Mouse (Mus musculus): ENCODE measurements around the gene Nol12. TPM values are rescaled to one million over a fixed set of nuclear protein-coding genes. Genes with fewer than 3 reads are reported as not detected.

The Nol12 gene
- polyA plus RNA-seq, 1 experiment from 2014 or later = 45.9 TPM

GRCm38 (mm10) chr15:78986536-78987220 lies 51.9 kb downstream of the Nol12 start:
- peaks cover 28% of the 10 kb centered on the region for H3K4me1 ChIP-seq (ENCODE audit: control insufficient read depth, insufficient read depth, low read length)
- no peak overlapping the region for H3K4me2 ChIP-seq (replicated peaks; ENCODE audit: low read depth, low read length)
- ATAC-seq (ENCODE audit: insufficient number of reproducible peaks, insufficient read depth, low FRiP score, low read depth) = no peak
- H3K27me3 ChIP-seq (ENCODE audit: control insufficient read depth, insufficient read depth, low read length) = no peaks in the 10 kb centered on the region
- no peak overlapping the region for H3K27ac ChIP-seq (ENCODE audit: low read length)
- 50% methylated on average over 11 of the region's 11 CpGs for WGBS
- no peak overlapping the region for H3K4me3 ChIP-seq (ENCODE audit: low read depth, low read length)
- H3K9ac ChIP-seq (replicated peaks; ENCODE audit: low read depth, low read length) = no peak overlapping the region
- peaks cover 28% of the 10 kb centered on the region for H3K36me3 ChIP-seq (ENCODE audit: control insufficient read depth, insufficient read depth, low read length)
- H3K9me3 ChIP-seq (ENCODE audit: control insufficient read depth, low read depth, low read length) = no peaks in the 10 kb centered on the region

DNA sequence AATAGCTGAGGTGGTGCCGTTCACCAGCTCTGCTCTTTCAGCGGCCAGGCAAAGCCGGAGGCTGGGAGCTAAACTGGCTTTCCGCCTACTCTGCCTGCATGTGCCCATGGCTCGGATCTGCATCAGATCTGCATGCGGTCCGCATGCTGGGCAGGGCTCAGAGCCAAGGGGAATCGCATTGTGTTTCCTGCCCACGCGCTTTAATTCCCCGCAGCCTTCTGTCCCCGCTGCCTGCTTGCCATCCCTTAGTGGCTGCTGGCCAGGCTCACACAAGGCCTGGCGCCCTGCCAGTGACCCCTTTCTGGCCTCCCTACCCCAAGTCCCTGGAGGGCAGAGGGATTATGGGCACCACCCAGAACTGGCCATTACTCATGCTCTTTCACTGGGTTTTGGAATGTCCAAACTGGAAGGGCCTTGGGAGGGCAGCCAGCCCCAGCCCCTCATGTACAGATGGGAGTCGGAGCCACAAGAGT lies 53.8 kb downstream of the Nol12 start:
- H3K4me2 ChIP-seq (replicated peaks; ENCODE audit: low read depth, low read length) = no peak overlapping the region
- H3K4me1 ChIP-seq (ENCODE audit: control insufficient read depth, insufficient read depth, low read length) = peaks cover 23% of the 10 kb centered on the region
- H3K36me3 ChIP-seq (ENCODE audit: control insufficient read depth, insufficient read depth, low read length) = peaks cover 46% of the 10 kb centered on the region
- no peak overlapping the region for H3K9ac ChIP-seq (replicated peaks; ENCODE audit: low read depth, low read length)
- no peak for ATAC-seq (ENCODE audit: insufficient number of reproducible peaks, insufficient read depth, low FRiP score, low read depth)
- H3K27ac ChIP-seq (ENCODE audit: low read length) = no peak overlapping the region
- no peaks in the 10 kb centered on the region for H3K9me3 ChIP-seq (ENCODE audit: control insufficient read depth, low read depth, low read length)
- no peaks in the 10 kb centered on the region for H3K27me3 ChIP-seq (ENCODE audit: control insufficient read depth, insufficient read depth, low read length)
- WGBS = 70% methylated on average over 14 of the region's 14 CpGs
- H3K4me3 ChIP-seq (ENCODE audit: low read depth, low read length) = no peak overlapping the region

- Histone ChIP-seq H3K9me3 (ENCODE audit: control insufficient read depth, low read depth, low read length) (no peaks in the 10 kb centered on the region), H3K4me3 (ENCODE audit: low read depth, low read length) (no peak overlapping the region), H3K27me3 (ENCODE audit: control insufficient read depth, insufficient read depth, low read length) (no peaks in the 10 kb centered on the region), H3K27ac (ENCODE audit: low read length) (no peak overlapping the region), H3K4me1 (ENCODE audit: control insufficient read depth, insufficient read depth, low read length) (peaks cover 16% of the 10 kb centered on the region), H3K4me2 (replicated peaks; ENCODE audit: low read depth, low read length) (no peak overlapping the region), H3K36me3 (ENCODE audit: control insufficient read depth, insufficient read depth, low read length) (peaks cover 55% of the 10 kb centered on the region), H3K9ac (replicated peaks; ENCODE audit: low read depth, low read length) (no peak overlapping the region)
- 89% methylated on average over 14 of the region's 14 CpGs for WGBS
- ATAC-seq (ENCODE audit: insufficient number of reproducible peaks, insufficient read depth, low FRiP score, low read depth) = no peak
Measured at GRCm38 (mm10) chr15:78989152-78990092, 54.7 kb downstream of the Nol12 start.

- Histone ChIP-seq H3K4me1 (ENCODE audit: control insufficient read depth, insufficient read depth, low read length) (peaks cover 9% of the 10 kb centered on the region), H3K9me3 (ENCODE audit: control insufficient read depth, low read depth, low read length) (no peaks in the 10 kb centered on the region), H3K4me3 (ENCODE audit: low read depth, low read length) (no peak overlapping the region), H3K27me3 (ENCODE audit: control insufficient read depth, insufficient read depth, low read length) (no peaks in the 10 kb centered on the region), H3K9ac (replicated peaks; ENCODE audit: low read depth, low read length) (no peak overlapping the region), H3K4me2 (replicated peaks; ENCODE audit: low read depth, low read length) (no peak overlapping the region), H3K27ac (ENCODE audit: low read length) (no peak overlapping the region), H3K36me3 (ENCODE audit: control insufficient read depth, insufficient read depth, low read length) (peaks cover 62% of the 10 kb centered on the region)
- ATAC-seq (ENCODE audit: insufficient number of reproducible peaks, insufficient read depth, low FRiP score, low read depth) = no peak
- WGBS = 95% methylated on average over 9 of the region's 9 CpGs
Measured at GRCm38 (mm10) chr15:78990093-78990463, 55.3 kb downstream of the Nol12 start.

- Histone ChIP-seq H3K4me3 (ENCODE audit: low read depth, low read length) (no peak overlapping the region), H3K27ac (ENCODE audit: low read length) (no peak overlapping the region), H3K36me3 (ENCODE audit: control insufficient read depth, insufficient read depth, low read length) (peaks cover 71% of the 10 kb centered on the region), H3K27me3 (ENCODE audit: control insufficient read depth, insufficient read depth, low read length) (no peaks in the 10 kb centered on the region), H3K4me1 (ENCODE audit: control insufficient read depth, insufficient read depth, low read length) (peaks cover 6% of the 10 kb centered on the region; the same call in 1 of the 2 replicates), H3K9me3 (ENCODE audit: control insufficient read depth, low read depth, low read length) (no peaks in the 10 kb centered on the region), H3K4me2 (replicated peaks; ENCODE audit: low read depth, low read length) (no peak overlapping the region), H3K9ac (replicated peaks; ENCODE audit: low read depth, low read length) (no peak overlapping the region)
- ATAC-seq (ENCODE audit: insufficient number of reproducible peaks, insufficient read depth, low FRiP score, low read depth) = no peak
- WGBS = 93% methylated on average over 25 of the region's 25 CpGs
Measured at GRCm38 (mm10) chr15:78990970-78991525, 56.3 kb downstream of the Nol12 start.

DNA sequence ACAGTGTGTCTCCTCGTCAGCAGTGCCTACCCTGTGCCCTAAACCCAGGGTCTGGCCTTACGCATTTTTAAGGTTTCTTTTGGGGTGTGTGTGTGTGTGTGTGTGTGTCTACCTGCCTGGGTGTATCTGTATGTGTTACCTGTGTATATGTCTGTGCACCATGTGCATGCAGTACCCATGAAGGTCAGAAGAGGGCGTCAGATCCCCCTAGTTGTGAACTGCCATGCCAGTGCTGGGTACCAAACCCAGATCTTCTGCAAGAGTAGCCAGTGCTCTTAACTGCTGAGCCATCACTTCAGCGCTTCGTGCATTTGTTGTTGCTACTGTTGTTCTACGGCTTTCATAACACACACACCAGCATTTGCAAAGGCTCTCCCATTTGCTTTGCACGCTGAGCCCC lies 57.5 kb downstream of the Nol12 start:
- Histone ChIP-seq H3K9ac (replicated peaks; ENCODE audit: low read depth, low read length) (no peak overlapping the region), H3K4me3 (ENCODE audit: low read depth, low read length) (no peak overlapping the region), H3K27ac (ENCODE audit: low read length) (no peak overlapping the region), H3K27me3 (ENCODE audit: control insufficient read depth, insufficient read depth, low read length) (no peaks in the 10 kb centered on the region), H3K4me1 (ENCODE audit: control insufficient read depth, insufficient read depth, low read length) (no peaks in the 10 kb centered on the region), H3K36me3 (ENCODE audit: control insufficient read depth, insufficient read depth, low read length) (peaks cover 73% of the 10 kb centered on the region), H3K9me3 (ENCODE audit: control insufficient read depth, low read depth, low read length) (no peaks in the 10 kb centered on the region), H3K4me2 (replicated peaks; ENCODE audit: low read depth, low read length) (no peak overlapping the region)
- ATAC-seq (ENCODE audit: insufficient number of reproducible peaks, insufficient read depth, low FRiP score, low read depth) = no peak
- 95% methylated on average over 7 of the region's 7 CpGs for WGBS

- Histone ChIP-seq H3K36me3 (ENCODE audit: control insufficient read depth, insufficient read depth, low read length) (peaks cover 73% of the 10 kb centered on the region), H3K27ac (ENCODE audit: low read length) (no peak overlapping the region), H3K4me1 (ENCODE audit: control insufficient read depth, insufficient read depth, low read length) (no peaks in the 10 kb centered on the region), H3K9me3 (ENCODE audit: control insufficient read depth, low read depth, low read length) (no peaks in the 10 kb centered on the region), H3K9ac (replicated peaks; ENCODE audit: low read depth, low read length) (no peak overlapping the region), H3K4me2 (replicated peaks; ENCODE audit: low read depth, low read length) (no peak overlapping the region), H3K4me3 (ENCODE audit: low read depth, low read length) (no peak overlapping the region), H3K27me3 (ENCODE audit: control insufficient read depth, insufficient read depth, low read length) (no peaks in the 10 kb centered on the region)
- 96% methylated on average over 24 of the region's 24 CpGs for WGBS
- ATAC-seq (ENCODE audit: insufficient number of reproducible peaks, insufficient read depth, low FRiP score, low read depth) = no peak
Measured at GRCm38 (mm10) chr15:78992925-78993324, 58.2 kb downstream of the Nol12 start.
